Mouse (Mus musculus) heart, embryonic 14.5 days (tissue): ENCODE measurements at regions not wholly inside any gene's neighbourhood (a gene's known extent, or its start where the extent isn't known, plus 50 kb on each side); places are given as distances from the start of the nearest gene placed in this dataset.

Experiments
- ATAC-seq: fragments of 200-750 bp; cut with Nextera tagmentation; 2 replicates; pipeline ENCODE4 v1.8.0; 2017; ENCODE audit warnings: low read depth, moderate TSS enrichment; ENCODE audit not compliant: insufficient number of reproducible peaks, insufficient read depth, low FRiP score
- H3K27ac ChIP-seq, 2 experiments: fragments of 200-500 bp in 1 of 2; fragments of 300-500 bp in 1 of 2; sonication (generic) in 1 of 2; replicated peaks in 1 of 2; 2 replicates each; pipeline ENCODE4 v1.5.1; 2012 to 2014; ENCODE audit warnings: low read depth in 2 of 2, low read length in 2 of 2, control low read depth in 1 of 2, mild to moderate bottlenecking in 1 of 2, mixed read lengths in 1 of 2; ENCODE audit not compliant: control insufficient read depth in 1 of 2, insufficient read depth in 1 of 2
- H3K27me3 ChIP-seq: fragments of 300-500 bp; sonication (generic); 2 replicates; pipeline ENCODE4 v1.6.1; 2014; ENCODE audit warnings: mild to moderate bottlenecking, low read length, control low read depth; ENCODE audit not compliant: control insufficient read depth, insufficient read depth
- H3K36me3 ChIP-seq: fragments of 300-500 bp; sonication (generic); 2 replicates; pipeline ENCODE4 v1.6.1; 2014; ENCODE audit warnings: mild to moderate bottlenecking, control low read depth, low read length, mixed read lengths; ENCODE audit not compliant: control insufficient read depth, insufficient read depth
- H3K4me1 ChIP-seq, 2 experiments: fragments of 200-500 bp in 1 of 2; fragments of 300-500 bp in 1 of 2; sonication (generic) in 1 of 2; 2 replicates each; pipeline ENCODE4 v1.6.1; 2012 to 2014; ENCODE audit warnings: low read length in 2 of 2, control low read depth in 1 of 2, mixed read lengths in 1 of 2; ENCODE audit not compliant: control insufficient read depth in 2 of 2, insufficient read depth in 2 of 2
- H3K4me2 ChIP-seq: fragments of 300-500 bp; sonication (generic); 2 replicates; pipeline ENCODE4 v1.6.1; 2014; ENCODE audit warnings: mild to moderate bottlenecking, low read length
- H3K4me3 ChIP-seq, 2 experiments: fragments of 200-500 bp in 1 of 2; fragments of 300-500 bp in 1 of 2; sonication (generic) in 1 of 2; 2 replicates each; pipeline ENCODE4 v1.5.1; 2012 to 2014; ENCODE audit warnings: low read length in 2 of 2, mild to moderate bottlenecking in 2 of 2, control low read depth in 1 of 2, low read depth in 1 of 2, moderate library complexity in 1 of 2; ENCODE audit not compliant: control insufficient read depth in 1 of 2, insufficient read depth in 1 of 2
- H3K9ac ChIP-seq: fragments of 300-500 bp; sonication (generic); 2 replicates; pipeline ENCODE4 v1.6.1; 2014; ENCODE audit warnings: mild to moderate bottlenecking, low read length
- H3K9me3 ChIP-seq: fragments of 300-500 bp; sonication (generic); 2 replicates; pipeline ENCODE4 v1.6.1; 2016; ENCODE audit warnings: low read length, control low read depth; ENCODE audit not compliant: control insufficient read depth
- WGBS: fragments of 180-500 bp; shearing (Covaris S2); extraction: QIAGEN DNeasy Blood & Tissue Kit; methylation state at CpG from one replicate; pipeline ENCODE4 v1.1.7; 2014; 5-methylcytosine and 5-hydroxymethylcytosine counted together

DNA sequence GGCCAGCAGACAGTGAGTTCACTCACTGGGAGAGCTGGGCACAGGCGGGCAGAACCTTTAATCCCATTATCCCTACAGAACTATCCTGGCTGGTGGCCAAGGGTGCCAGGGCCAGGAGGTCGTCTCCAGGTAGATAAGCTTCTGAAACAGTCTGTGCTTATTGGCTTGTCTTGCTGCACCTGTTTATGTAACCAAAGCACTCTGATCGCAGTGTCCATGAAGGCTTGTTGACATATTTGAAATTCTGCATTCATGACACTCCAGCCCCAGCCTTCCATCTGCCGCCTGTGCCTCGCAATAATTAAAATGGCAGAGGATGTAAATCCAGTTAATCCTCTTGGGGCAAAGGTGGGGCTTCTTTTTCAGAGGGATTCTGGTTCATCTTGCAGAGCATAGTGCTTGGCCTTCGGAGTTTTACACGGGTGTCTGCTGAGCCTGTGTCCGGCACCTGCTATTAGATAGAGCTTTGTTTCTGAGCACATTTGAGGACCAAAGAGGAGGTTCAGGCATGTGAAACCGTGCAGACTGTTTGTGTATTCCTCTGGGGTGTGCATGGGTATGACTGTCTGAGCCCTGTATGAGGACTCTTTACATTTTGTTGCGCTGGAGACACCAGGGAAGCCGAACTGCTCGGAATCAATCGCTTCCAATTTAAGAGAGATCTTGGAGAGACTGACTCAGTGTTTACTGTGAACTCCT, 197.6 kb downstream of the Xxylt1 start:
- no peak overlapping the region for H3K27ac ChIP-seq
- WGBS: 69% methylated on average over 13 of the region's 13 CpGs
- H3K9ac ChIP-seq: no peak overlapping the region
- no peak overlapping the region for H3K4me2 ChIP-seq
- no peaks in the 10 kb centered on the region for H3K36me3 ChIP-seq
- no peak for ATAC-seq
- H3K9me3 ChIP-seq: 0 out of 2 replicates have a peak, but pooled peaks cover 3% of the 10 kb centered on the region
- no peaks in the 10 kb centered on the region for H3K27me3 ChIP-seq
- no peak overlapping the region for H3K4me3 ChIP-seq
- H3K4me1 ChIP-seq: peaks cover 3 to 6% of the 10 kb centered on the region in 2 experiments; a peak in 2 of 4 replicates

DNA sequence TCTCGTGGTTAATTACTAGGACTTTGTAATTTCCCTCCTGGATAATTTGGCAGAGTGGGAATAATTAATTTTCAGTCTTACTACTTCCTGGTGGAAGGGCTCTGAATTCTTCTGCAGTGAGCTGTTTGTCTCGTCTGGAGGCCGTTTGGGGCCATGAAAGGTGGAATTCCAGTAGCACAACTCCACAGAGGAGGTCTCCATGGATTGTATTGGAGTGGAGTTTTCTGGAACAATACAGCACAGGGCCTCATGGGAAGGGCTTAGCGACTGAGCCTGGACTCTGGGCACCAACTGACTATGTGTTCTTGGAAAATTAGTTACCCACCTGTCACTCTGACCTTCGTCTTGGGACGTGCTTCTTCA, 197.1 kb downstream of the Xxylt1 start:
- Histone ChIP-seq H3K36me3 (no peaks in the 10 kb centered on the region), H3K4me3 (no peak overlapping the region), H3K9me3 (0 out of 2 replicates have a peak, but pooled peaks cover 3% of the 10 kb centered on the region), H3K4me2 (no peak overlapping the region), H3K4me1 (peaks cover 3 to 6% of the 10 kb centered on the region in 2 experiments; a peak in 2 of 4 replicates), H3K9ac (no peak overlapping the region), H3K27ac (no peak overlapping the region), H3K27me3 (no peaks in the 10 kb centered on the region)
- ATAC-seq: no peak
- WGBS: 62% methylated on average over 6 of the region's 6 CpGs

DNA sequence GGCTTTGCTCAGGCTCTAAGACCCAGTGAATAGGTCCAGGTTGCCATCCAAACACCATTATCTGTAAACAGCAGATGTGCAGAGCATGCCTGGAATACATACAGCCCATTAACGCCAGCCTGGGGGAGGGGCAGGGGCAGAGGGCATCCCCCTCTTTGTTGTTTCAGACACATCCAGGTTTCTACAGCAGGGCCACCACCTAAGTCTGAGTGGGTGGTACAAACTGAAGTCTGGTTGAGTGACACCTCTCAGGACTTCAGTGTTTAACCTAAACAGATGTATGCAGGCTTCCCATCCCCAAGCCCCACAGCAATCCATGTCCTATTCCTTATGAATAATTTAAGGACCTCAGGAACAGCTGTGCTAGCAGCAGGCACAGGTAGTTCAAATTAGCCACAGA, 194.2 kb downstream of the Xxylt1 start:
- Histone ChIP-seq H3K4me1 (peaks cover 3 to 6% of the 10 kb centered on the region in 2 experiments; a peak in 2 of 4 replicates), H3K36me3 (no peaks in the 10 kb centered on the region), H3K27ac (no peak overlapping the region), H3K9me3 (no peaks in the 10 kb centered on the region; the same call in 1 of the 2 replicates), H3K4me3 (no peak overlapping the region), H3K9ac (no peak overlapping the region), H3K27me3 (no peaks in the 10 kb centered on the region), H3K4me2 (no peak overlapping the region)
- WGBS: 53% methylated on average over 1 of the region's 1 CpGs
- ATAC-seq: no peak

DNA sequence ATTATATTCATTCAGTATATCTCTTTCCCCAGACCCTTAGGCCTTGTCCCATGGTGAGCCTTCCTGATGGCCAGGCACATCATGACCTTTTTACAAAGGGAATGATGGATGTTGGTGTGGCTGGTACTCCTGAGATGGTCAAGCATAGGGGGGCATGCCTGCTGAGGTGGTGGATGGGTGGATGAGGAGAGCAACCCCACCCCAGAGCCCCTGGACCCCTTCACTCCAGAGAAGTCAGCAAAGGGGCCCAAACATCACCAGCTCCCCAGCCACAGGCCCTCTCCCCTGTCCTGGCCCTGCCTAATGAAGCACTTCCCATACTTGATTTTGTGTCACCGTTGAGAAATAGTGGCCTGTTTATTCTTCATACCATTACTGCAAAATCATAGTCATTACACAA, 193.7 kb downstream of the Xxylt1 start:
- no peak overlapping the region for H3K4me3 ChIP-seq
- H3K27me3 ChIP-seq: no peaks in the 10 kb centered on the region
- peaks cover 3 to 6% of the 10 kb centered on the region in 2 experiments; a peak in 2 of 4 replicates for H3K4me1 ChIP-seq
- no peak for ATAC-seq
- 88% methylated on average over 1 of the region's 1 CpGs for WGBS
- H3K9ac ChIP-seq: no peak overlapping the region
- H3K36me3 ChIP-seq: no peaks in the 10 kb centered on the region
- H3K4me2 ChIP-seq: no peak overlapping the region
- no peaks in the 10 kb centered on the region; the same call in 1 of the 2 replicates for H3K9me3 ChIP-seq
- H3K27ac ChIP-seq: no peak overlapping the region

DNA sequence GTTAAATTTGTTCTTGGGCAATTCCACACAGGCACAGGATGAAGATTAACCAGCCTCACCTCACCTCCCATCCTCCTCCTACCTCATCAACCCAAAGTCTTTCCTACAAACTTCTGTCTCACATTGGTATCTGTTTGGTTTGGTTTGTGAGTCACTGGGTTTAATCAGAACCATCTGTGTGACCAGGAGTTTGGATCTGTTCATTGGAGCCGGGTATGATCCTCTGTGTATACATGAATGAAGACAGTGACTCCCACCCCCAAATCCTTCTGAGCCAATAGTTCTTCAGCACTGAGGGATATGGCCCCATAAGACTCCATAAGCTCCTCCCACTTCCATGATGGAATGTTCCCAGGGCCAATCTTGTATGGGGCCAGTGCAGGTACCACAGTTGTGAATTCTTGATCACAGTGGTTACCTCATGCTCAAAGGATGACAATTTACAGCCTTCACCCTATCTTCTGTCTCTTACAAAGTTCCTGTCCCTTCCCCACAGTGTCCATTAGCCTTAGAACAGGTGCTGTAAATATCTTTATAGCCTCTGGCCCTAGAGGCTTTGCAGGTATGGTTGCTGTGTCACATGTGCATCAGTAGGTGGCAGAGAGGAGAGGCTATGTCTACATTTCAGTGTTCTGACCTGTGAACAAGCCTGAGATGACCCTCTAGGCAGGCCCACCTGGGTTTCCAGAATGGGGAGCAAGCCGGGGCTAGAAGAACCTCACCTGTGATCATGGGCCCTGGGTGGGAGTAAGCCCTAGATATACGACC, 192.5 kb downstream of the Xxylt1 start:
- H3K9ac ChIP-seq: no peak overlapping the region
- H3K4me2 ChIP-seq: no peak overlapping the region
- no peak for ATAC-seq
- H3K4me3 ChIP-seq: no peak overlapping the region
- no peaks in the 10 kb centered on the region for H3K27me3 ChIP-seq
- H3K36me3 ChIP-seq: no peaks in the 10 kb centered on the region
- no peaks in the 10 kb centered on the region; the same call in 1 of the 2 replicates for H3K9me3 ChIP-seq
- 76% methylated on average over 3 of the region's 3 CpGs for WGBS
- H3K4me1 ChIP-seq: peaks cover 2 to 3% of the 10 kb centered on the region in 2 experiments; a peak in 2 of 4 replicates
- no peak overlapping the region for H3K27ac ChIP-seq

DNA sequence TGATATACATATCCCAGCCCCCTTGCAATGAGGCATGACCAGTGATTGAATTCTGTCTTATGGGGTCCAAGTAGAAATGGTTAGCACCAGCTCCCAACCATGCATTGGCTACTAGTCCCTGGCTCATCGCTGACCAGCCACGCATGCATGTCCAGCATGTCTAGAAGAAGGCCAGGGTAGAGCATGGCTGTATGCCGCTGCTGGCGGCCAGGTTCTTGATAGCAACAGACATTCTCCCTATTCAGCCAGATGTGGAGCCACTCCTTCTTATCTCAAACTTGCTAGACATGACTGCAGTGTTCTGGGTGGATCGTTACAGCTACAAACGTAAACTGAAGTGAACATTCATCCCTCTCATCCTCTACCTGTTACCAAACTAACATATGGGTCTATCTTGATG, 188.6 kb downstream of the Xxylt1 start:
- Histone ChIP-seq H3K27me3 (no peaks in the 10 kb centered on the region), H3K4me3 (no peak overlapping the region), H3K9ac (no peak overlapping the region), H3K4me1 (no peaks in the 10 kb centered on the region), H3K36me3 (no peaks in the 10 kb centered on the region), H3K4me2 (no peak overlapping the region), H3K9me3 (no peaks in the 10 kb centered on the region; the same call in 1 of the 2 replicates), H3K27ac (no peak overlapping the region)
- no peak for ATAC-seq
- 87% methylated on average over 6 of the region's 6 CpGs for WGBS

DNA sequence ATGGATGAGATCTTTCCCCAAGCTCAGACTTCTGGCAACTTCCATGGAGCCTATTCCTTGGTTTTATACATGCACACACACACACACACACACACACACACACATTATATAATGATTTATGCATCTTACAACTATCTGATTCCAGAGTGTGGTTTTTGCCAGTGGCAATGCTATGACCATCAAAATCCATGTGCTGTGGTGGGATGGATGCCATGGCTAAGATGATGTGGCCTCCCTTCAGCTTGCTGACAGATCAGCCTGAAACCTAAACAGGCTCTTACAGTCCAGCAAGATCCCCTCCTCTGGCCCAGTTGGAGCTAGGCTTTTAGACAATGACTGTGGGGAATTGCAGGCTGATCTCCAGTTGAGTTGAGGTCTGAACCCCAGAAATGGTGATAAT, 187.1 kb downstream of the Xxylt1 start:
- H3K9me3 ChIP-seq: no peaks in the 10 kb centered on the region; the same call in 1 of the 2 replicates
- no peaks in the 10 kb centered on the region for H3K4me1 ChIP-seq
- H3K27me3 ChIP-seq: no peaks in the 10 kb centered on the region
- no peak for ATAC-seq
- no peak overlapping the region for H3K27ac ChIP-seq
- H3K4me3 ChIP-seq: no peak overlapping the region
- no peak overlapping the region for H3K4me2 ChIP-seq
- H3K9ac ChIP-seq: no peak overlapping the region
- H3K36me3 ChIP-seq: no peaks in the 10 kb centered on the region
